Mouse (Mus musculus) lung, embryonic 14.5 days (tissue): Measurements from ENCODE around the gene Tmprss12. TPM values are rescaled to one million over a fixed set of nuclear protein-coding genes. Genes with fewer than 3 reads are reported as not detected.

Source experiments
- ATAC-seq: fragments of 200-750 bp; cut with Nextera tagmentation; 2 replicates; pipeline ENCODE4 v1.8.0; 2017; ENCODE audit warnings: mild to moderate bottlenecking, moderate TSS enrichment, moderate library complexity; ENCODE audit not compliant: insufficient read depth
- DNase-seq: peaks from one replicate; pipeline ENCODE4 v3.0.0-alpha.2; 2015
- H3K27ac ChIP-seq: fragments of 300-500 bp; sonication (generic); 2 replicates; pipeline ENCODE4 v1.5.1; 2014; ENCODE audit warnings: low read depth, mild to moderate bottlenecking, moderate library complexity
- H3K27me3 ChIP-seq: fragments of 300-500 bp; sonication (generic); 2 replicates; pipeline ENCODE4 v1.6.1; 2014; ENCODE audit warnings: low read length, control low read depth; ENCODE audit not compliant: insufficient read depth
- H3K36me3 ChIP-seq: fragments of 300-500 bp; sonication (generic); 2 replicates; pipeline ENCODE4 v1.6.1; 2014; ENCODE audit warnings: control low read depth; ENCODE audit not compliant: insufficient read depth
- H3K4me1 ChIP-seq: fragments of 300-500 bp; sonication (generic); 2 replicates; pipeline ENCODE4 v1.6.1; 2014; ENCODE audit warnings: antibody characterized with exemption, control low read depth; ENCODE audit not compliant: insufficient read depth
- H3K4me2 ChIP-seq: fragments of 300-500 bp; sonication (generic); 2 replicates; pipeline ENCODE4 v1.6.1; 2014; ENCODE audit warnings: mild to moderate bottlenecking
- H3K4me3 ChIP-seq: fragments of 300-500 bp; sonication (generic); 2 replicates; pipeline ENCODE4 v1.5.1; 2014; ENCODE audit warnings: low read depth, low read length
- H3K9ac ChIP-seq: fragments of 300-500 bp; sonication (generic); 2 replicates; pipeline ENCODE4 v1.6.1; 2014
- H3K9me3 ChIP-seq: fragments of 300-500 bp; sonication (generic); 2 replicates; pipeline ENCODE4 v1.6.1; 2016; ENCODE audit warnings: low read depth, low read length, control low read depth
- CTCF ChIP-seq: IDR thresholded peaks from 2 replicates; pipeline ENCODE4 v1.5.1; 2016; ENCODE audit warnings: antibody characterized with exemption, low read depth
- WGBS: fragments of 180-500 bp; shearing (Covaris S2); extraction: QIAGEN DNeasy Blood & Tissue Kit; methylation state at CpG from one replicate; pipeline ENCODE4 v1.1.7; 2014; 5-methylcytosine and 5-hydroxymethylcytosine counted together
- polyA plus RNA-seq: library from polyadenylated mRNA; unstranded; fragments of >200 nt; fragmentation: Nextera tagmentation; extraction: Ambion mirVana; gene quantifications from 2 replicates; pipeline ENCODE4 v1.2.1, GENCODE M21; 2014

The Tmprss12 gene
- polyA plus RNA-seq, 1 experiment from 2014 or later = not detected

GRCm38 (mm10) chr15:100274790-100275559 is 5.7 kb upstream of the Tmprss12 start:
- no peak overlapping the region for H3K9ac ChIP-seq
- no peaks in the 10 kb centered on the region for H3K9me3 ChIP-seq
- H3K4me3 ChIP-seq = no peak overlapping the region
- DNase-seq = no peak
- H3K27ac ChIP-seq = no peak overlapping the region
- H3K4me1 ChIP-seq = no peaks in the 10 kb centered on the region
- WGBS = 87% methylated on average over 7 of the region's 7 CpGs
- TF ChIP-seq CTCF = no peak
- no peak overlapping the region for H3K4me2 ChIP-seq
- ATAC-seq = no peak
- no peaks in the 10 kb centered on the region for H3K36me3 ChIP-seq
- H3K27me3 ChIP-seq = no peaks in the 10 kb centered on the region

DNA sequence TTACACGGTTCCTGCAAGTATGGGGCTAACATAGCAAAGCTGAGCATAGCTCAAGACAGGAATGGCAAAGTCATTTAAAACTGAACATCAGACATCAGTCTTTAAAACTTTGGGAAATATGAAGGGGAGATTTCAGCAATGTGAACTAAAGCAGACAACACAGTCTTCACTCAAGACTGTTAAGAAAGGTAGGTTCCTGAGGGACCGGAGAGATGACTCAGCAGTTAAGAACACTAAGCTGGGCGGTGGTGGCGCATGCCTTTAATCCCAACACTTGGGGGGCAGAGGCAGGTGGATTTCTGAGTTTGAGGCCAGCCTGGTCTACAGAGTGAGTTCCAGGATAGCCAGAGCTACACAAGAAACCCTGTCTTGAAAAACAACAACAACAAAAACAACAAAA is 4.2 kb upstream of the Tmprss12 start:
- H3K27me3 ChIP-seq = no peaks in the 10 kb centered on the region
- H3K9ac ChIP-seq = no peak overlapping the region
- DNase-seq = no peak
- WGBS = 94% methylated on average over 4 of the region's 4 CpGs
- H3K36me3 ChIP-seq = no peaks in the 10 kb centered on the region
- no peaks in the 10 kb centered on the region for H3K9me3 ChIP-seq
- ATAC-seq = no peak
- TF ChIP-seq CTCF = no peak
- no peak overlapping the region for H3K4me3 ChIP-seq
- no peak overlapping the region for H3K4me2 ChIP-seq
- no peak overlapping the region for H3K27ac ChIP-seq
- H3K4me1 ChIP-seq = no peaks in the 10 kb centered on the region

GRCm38 (mm10) chr15:100277586-100277985 is 3.1 kb upstream of the Tmprss12 start:
- TF ChIP-seq CTCF = no peak
- no peaks in the 10 kb centered on the region for H3K27me3 ChIP-seq
- H3K36me3 ChIP-seq = no peaks in the 10 kb centered on the region
- no peaks in the 10 kb centered on the region for H3K4me1 ChIP-seq
- no peak overlapping the region for H3K9ac ChIP-seq
- no peak overlapping the region for H3K4me2 ChIP-seq
- no peak overlapping the region for H3K27ac ChIP-seq
- H3K9me3 ChIP-seq = no peaks in the 10 kb centered on the region
- H3K4me3 ChIP-seq = no peak overlapping the region
- ATAC-seq (no peak), DNase-seq (no peak)
- 86% methylated on average over 3 of the region's 3 CpGs for WGBS

DNA sequence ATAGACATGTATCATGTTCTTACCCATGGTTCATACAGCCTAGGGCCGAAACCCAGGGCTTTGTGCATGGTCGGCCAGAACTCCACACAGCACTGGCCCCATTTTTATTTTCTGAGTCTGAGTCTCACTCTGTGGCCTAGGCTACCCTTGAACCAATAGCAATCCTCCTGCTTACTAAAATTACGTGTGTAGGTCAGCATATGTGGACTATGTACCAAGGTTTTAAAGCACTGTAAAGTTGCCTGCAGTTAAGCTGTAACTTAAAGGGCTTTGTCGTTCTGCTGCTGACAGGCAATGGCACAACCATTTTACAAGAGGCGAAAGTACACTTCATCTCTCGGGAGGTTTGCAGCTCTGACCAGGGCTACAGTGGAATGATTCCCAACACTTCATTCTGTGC is 8.3 kb downstream of the Tmprss12 start:
- no peak for ATAC-seq
- no peak overlapping the region for H3K9ac ChIP-seq
- no peak overlapping the region for H3K4me3 ChIP-seq
- TF ChIP-seq CTCF = no peak
- H3K9me3 ChIP-seq = no peaks in the 10 kb centered on the region
- H3K4me2 ChIP-seq = no peak overlapping the region
- H3K36me3 ChIP-seq = no peaks in the 10 kb centered on the region
- WGBS = 91% methylated on average over 6 of the region's 6 CpGs
- H3K4me1 ChIP-seq = no peaks in the 10 kb centered on the region
- H3K27ac ChIP-seq = no peak overlapping the region
- DNase-seq = no peak
- no peaks in the 10 kb centered on the region for H3K27me3 ChIP-seq

DNA sequence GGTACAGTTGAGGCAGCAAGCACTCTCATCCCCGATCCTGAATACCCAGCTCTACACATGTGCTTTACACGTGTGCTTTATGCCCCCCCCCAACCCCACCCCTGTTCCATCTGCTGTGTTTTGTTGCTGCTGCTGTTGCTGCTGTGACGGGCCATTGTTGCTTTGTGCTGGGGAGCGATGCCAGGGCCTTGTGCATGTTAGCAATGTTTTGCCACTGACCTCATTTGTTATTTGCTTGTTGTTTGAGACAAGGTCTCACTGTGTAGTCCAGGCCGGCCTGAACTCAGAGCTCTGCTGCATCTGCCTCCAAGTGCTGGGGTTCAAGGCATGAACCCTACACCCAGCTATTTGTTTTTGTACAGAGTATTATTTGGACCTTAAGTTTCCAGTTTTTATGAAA is 10.2 kb downstream of the Tmprss12 start:
- no peaks in the 10 kb centered on the region for H3K27me3 ChIP-seq
- ATAC-seq = no peak
- no peak overlapping the region for H3K4me3 ChIP-seq
- no peak overlapping the region for H3K4me2 ChIP-seq
- no peak overlapping the region for H3K27ac ChIP-seq
- H3K9ac ChIP-seq = no peak overlapping the region
- no peaks in the 10 kb centered on the region for H3K36me3 ChIP-seq
- H3K4me1 ChIP-seq = no peaks in the 10 kb centered on the region
- no peak for DNase-seq
- H3K9me3 ChIP-seq = no peaks in the 10 kb centered on the region
- WGBS = 87% methylated on average over 5 of the region's 5 CpGs
- TF ChIP-seq CTCF = no peak

DNA sequence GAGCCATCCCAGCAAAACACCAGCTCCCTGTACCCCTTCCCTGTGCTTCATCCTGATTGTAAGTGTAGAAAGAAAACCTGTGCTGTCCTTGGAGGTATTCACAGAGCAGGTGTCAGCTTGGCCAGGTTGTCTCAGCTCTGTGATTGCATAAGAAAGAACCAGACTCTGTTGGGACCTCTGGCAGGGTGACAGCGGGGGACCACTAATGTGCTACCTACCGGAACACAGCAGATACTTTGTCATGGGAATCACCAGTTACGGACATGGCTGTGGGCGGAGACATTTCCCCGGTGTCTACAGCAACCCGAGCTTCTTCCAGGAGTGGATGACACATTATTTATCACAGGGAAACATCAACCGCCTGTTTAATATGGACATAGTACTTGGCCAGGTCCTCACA is 11.7 kb downstream of the Tmprss12 start:
- no peak for DNase-seq
- Histone ChIP-seq H3K4me1 (no peaks in the 10 kb centered on the region), H3K9ac (no peak overlapping the region), H3K4me3 (no peak overlapping the region), H3K27me3 (no peaks in the 10 kb centered on the region), H3K4me2 (no peak overlapping the region), H3K27ac (no peak overlapping the region), H3K9me3 (no peaks in the 10 kb centered on the region), H3K36me3 (no peaks in the 10 kb centered on the region)
- 40% methylated on average over 7 of the region's 7 CpGs for WGBS
- no peak for ATAC-seq
- TF ChIP-seq CTCF = no peak

GRCm38 (mm10) chr15:100297856-100298255 is 17.2 kb downstream of the Tmprss12 start:
- H3K9ac ChIP-seq = no peak overlapping the region
- ATAC-seq = no peak
- 86% methylated on average over 5 of the region's 5 CpGs for WGBS
- DNase-seq = no peak
- no peak overlapping the region for H3K4me2 ChIP-seq
- H3K9me3 ChIP-seq = no peaks in the 10 kb centered on the region
- no peak for TF ChIP-seq CTCF
- no peak overlapping the region for H3K4me3 ChIP-seq
- H3K36me3 ChIP-seq = no peaks in the 10 kb centered on the region
- H3K27me3 ChIP-seq = no peaks in the 10 kb centered on the region
- H3K4me1 ChIP-seq = no peaks in the 10 kb centered on the region
- H3K27ac ChIP-seq = no peak overlapping the region
